Mouse (Mus musculus) left cerebral cortex, postnatal 10 days (tissue): Measurements from ENCODE around the gene Acy3. TPM values are rescaled to one million over a fixed set of nuclear protein-coding genes. Genes with fewer than 3 reads are reported as not detected.
"Not testable (repeated sequence)": the region's sequence is repeated elsewhere in the genome, so short reads cannot be mapped to it uniquely, and the experiment has no call there.

Experiments
- DNase-seq, 2 experiments: peaks; one replicate each; pipeline ENCODE4 v3.0.0; 2021 to 2022; ENCODE audit warnings: low spot score in 2 of 2, mixed read lengths in 1 of 2; ENCODE audit errors: extremely low spot score in 1 of 2
- intact Hi-C: fragments of 180-260 bp; cut with DNase I; formaldehyde crosslinking; loops from one replicate; pipeline ENCODE4 v1.15.1; 2025
- total RNA-seq, 2 experiments: library from RNA; stranded (reverse); gene quantifications; 2 replicates each; pipeline ENCODE4 v1.2.3; 2021

The Acy3 gene
- 1 to 10 TPM; 1.7 to 1.8 TPM for total RNA-seq

DNA sequence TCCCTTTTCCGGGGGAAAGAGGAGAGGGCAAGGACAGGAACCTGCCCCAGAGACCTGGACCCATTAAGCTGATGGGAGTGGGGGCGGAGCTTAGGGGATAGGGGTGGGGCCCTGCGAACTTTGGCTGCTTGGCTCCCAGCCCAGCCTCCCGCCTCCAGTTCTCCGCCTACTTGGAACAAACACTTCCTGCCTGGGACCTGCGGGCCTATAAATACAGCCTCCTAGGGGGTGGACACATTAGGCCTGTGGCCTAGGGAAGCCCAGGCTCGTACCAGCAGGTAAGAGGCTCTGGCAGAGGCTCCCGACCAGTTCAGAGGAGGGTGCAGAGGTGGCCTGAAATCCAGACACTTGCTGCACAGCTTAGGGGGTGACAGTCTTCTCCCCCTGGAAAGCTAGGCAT lies at the start of gene Acy3:
Gene Acy3, plus strand, starts transcription at position 237 of the 400 bp plus-strand sequence.
- DNase-seq: peak in 1 of 2 experiments; percentile 88
- intact Hi-C loops: no loop called here

DNA sequence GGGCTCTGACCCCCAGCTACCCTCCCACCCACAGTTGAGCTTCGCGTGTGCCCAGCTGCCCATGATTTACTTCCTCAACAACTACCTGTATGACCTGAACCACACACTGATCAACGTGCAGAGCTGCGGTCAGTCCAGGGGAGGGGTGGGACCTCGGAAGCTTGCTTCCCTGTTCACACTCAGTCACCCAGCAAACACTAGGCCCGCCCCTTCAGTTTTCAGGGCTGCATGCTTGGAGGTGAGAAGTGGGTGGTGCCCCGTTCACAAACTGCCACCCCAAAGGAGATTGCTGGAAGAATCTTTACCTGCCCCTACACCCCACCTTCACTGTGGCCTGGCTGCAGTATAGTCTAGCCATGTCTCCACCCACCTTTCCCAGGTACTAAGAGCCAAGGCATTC lies 44.1 kb upstream of the Acy3 start:
- intact Hi-C loops: loop anchor here (10.0 kb wide), 1 partner anchor 282 kb away; no protein-coding TSS in a partner anchor
- no peak for DNase-seq

- intact Hi-C loops: loop anchor here (10.0 kb wide), 1 partner anchor 282 kb away; no protein-coding TSS in a partner anchor
- no peak for DNase-seq
Measured at GRCm38 (mm10) chr19:3942986-3943735, 43.2 kb upstream of the Acy3 start.

GRCm38 (mm10) chr19:3945872-3946564 lies 40.4 kb upstream of the Acy3 start:
- intact Hi-C loops: loop anchor here (2.0 to 10.0 kb wide), 3 partner anchors 36 to 279 kb away; partner anchors contain the start of gene Ndufv1
- DNase-seq: no peak

DNA sequence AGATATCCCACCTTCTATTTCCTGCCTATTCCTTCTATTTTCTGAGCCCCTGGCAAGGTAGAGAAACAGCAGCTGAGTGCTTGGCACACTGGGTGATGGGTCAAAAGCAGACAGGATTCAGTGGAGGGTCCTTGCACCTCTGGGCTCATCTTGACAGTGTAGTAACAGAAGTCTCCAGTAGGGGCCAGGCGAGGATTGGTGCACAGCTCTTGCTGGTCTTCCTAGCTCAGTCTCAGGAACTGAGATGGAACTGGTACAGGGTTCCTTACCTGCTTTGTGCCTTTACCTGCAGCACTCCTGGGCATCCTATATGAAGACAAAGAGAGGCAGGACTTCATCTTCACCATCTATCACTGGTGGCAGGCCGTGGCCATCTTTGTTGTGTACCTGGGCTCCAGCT lies 39.7 kb upstream of the Acy3 start:
- intact Hi-C loops: loop anchor here (2.0 to 10.0 kb wide), 3 partner anchors 36 to 278 kb away; partner anchors contain the start of gene Ndufv1

DNA sequence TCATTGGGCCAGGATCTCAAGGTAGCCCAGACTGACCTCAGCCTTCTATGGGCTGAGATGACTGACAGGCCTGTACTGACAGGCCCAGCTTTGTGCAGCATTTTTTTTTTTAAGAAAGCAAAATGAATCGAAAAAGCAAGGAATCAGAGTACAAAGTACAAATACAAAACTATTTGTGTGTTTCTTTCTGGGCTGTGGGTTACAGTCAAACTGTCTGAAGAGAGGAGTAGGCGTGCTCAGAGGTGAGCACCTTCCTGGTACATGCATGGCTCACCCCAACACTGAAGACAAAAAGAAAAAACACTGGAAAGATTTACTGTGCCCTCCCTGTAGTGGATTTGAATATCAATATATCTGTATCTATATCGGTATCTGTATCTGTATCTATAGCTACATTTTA lies 38.6 kb upstream of the Acy3 start:
- DNase-seq: no peak

More for the DNA sequence above, 39.7 kb upstream of the Acy3 start:
- peak; percentile 56 to 67 for DNase-seq

DNA sequence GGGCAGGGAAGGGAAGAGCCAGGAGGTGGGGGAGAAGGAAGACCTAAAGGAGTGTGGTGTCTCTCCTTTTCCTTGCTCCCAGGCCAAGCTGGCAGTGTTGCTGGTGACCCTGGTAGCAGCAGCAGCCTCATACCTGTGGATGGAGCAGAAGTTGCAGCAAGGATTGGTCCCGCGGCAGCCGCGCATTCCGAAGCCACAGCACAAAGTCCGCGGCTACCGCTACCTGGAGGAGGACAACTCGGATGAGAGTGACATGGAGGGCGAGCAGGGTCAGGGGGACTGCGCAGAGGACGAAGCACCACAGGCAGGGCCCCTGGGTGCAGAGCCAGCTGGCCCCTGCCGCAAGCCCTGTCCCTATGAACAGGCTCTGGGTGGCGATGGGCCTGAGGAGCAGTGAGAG lies 37.8 kb upstream of the Acy3 start:
- DNase-seq: no peak
- intact Hi-C loops: loop anchor here (5.0 to 10.0 kb wide), 2 partner anchors 34 to 276 kb away; no protein-coding TSS in a partner anchor

More for the DNA sequence above, 38.6 kb upstream of the Acy3 start:
- intact Hi-C loops: loop anchor here (2.0 to 10.0 kb wide), 3 partner anchors 34 to 277 kb away; partner anchors contain the start of gene Ndufv1

DNA sequence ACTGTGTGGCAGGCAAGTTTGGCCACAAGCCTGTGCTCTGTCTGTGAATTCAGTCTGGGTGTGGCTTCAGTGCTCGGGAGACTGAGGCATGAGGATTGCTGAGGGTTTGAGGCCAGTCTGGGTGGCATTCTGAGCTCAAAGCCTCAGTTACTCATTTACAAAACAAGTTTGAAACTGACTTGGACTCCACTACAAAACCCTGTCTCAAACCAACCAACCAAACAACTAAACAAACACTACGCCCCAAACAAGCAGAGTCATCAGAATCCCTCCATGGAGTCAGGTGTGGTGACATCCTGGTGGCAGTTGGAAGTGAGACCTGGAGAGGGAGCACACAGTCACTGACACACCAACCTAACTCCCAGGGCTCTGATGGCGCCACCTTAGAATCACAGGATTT lies 36.0 kb upstream of the Acy3 start:
- intact Hi-C loops: no loop called here
- DNase-seq: no peak

DNA sequence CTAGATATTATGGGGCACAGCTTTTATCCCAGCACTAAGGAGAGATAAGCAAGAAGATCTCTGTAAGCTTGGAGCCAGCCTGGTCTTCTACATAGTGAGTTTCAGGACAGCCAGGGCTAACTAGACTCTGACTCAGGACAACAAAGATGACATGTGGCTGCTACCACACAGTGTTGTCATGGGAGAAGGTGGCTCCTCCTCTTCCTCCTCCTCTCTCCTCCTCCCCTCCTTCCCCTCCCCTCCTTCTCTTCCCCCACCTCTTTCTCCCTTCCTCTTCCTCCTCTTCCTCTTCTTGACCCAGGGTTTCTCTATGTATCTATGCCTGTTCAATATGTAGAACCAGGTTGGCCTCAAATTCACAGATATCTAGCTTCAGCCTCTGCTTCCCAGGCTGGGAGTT lies 34.9 kb upstream of the Acy3 start:
- DNase-seq: no peak
- intact Hi-C loops: no loop called here

DNA sequence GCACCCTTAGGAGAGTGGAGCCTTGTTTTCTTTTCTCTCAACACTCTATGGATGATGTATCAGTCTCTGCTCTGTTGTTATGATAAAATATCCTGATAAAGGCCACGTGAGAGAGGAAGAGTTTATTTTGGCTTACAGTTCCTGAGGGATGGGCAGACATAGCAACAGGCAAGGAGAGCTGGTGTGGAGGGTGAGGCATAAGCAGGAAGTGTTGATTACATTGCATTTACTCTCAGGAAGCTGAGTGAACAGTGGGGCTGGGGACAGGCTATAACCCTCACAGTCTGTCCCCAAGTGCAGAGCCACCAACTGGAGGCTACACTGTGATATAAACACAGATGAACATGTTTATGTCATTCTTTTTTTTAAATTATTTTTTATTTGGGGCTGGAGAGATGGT lies 34.3 kb upstream of the Acy3 start:
- intact Hi-C loops: no loop called here
- no peak for DNase-seq

DNA sequence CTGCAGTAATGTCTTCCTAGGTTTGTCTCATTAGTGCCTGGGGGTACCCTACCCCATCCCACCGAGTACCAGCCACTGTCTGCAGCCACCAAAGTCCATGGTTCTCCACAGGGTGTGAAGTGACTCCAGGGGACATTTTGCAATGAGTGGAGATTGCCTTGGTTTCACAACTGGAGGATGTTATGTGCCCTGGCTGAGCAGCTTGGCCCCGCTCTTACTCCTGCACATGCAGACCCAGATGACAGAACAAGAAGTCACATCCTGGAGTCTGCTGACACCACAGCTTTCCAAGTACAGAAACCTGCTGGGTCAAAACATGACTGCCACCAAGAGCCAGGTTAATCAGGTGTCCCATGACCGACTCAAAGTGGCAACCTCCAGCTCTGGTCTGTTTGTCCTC lies 31.3 kb upstream of the Acy3 start:
- no peak for DNase-seq
- intact Hi-C loops: no loop called here

- DNase-seq: no peak
- intact Hi-C loops: no loop called here
Measured at GRCm38 (mm10) chr19:3955804-3956203, 30.6 kb upstream of the Acy3 start.

DNA sequence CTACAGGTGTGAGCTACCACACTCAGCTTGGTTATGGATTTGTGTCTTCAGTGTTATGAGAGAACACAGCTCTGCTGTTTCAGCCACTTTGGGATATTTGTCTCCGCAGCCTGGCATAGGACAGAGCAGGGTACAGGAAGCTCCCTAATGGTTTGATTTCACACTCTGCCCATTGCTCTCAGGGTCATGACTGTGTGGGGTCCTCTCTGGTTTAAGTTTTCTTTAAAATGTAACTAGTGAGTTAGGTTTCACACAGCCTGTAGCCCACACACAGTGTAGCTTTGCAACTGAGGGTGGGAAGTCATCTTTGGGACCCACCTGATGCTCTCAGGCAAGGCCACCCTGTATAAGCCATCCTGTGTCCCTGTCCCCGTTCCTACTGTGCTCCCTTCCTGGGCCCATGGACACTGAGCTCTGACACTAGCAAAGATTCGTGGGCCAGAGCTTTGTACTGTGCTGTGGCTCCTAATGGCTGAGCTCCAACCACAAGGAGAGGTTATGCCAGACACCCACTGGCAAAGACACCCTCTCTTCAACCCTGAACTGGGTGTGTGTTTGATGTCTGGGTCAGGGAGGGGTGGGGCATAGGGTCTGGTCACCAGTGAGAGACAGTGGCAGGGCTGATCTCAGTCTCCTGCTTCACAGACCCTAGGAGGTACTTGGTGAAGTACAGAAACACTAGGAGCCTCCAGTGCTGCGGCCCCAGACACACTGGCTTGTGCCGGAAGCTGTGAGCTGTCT lies 28.9 kb upstream of the Acy3 start:
- intact Hi-C loops, DNase-seq: not testable (repeated sequence)

DNA sequence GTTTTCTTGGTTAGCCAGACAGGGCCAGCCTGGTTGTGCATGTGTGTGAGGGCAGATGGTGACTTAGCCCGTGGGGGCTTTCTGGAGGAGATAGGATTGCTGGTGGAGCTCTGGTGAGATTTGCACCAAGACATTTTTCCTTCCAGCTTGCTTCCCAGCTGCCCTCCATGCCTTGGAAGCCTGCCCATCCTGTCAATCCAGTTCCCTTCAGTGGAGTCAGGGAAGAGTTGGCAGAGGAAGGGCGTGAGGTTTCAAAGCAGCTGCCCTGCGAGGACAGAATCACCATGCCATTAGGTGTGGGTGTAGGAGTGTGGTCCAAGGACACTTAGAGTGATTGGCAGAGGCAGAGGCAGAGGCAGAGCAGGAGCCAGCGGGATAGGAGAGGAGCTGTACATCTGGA lies 27.9 kb upstream of the Acy3 start, which contains the start of gene Aldh3b3:
Gene Aldh3b3, plus strand, starts transcription at position 176 of the 400 bp plus-strand sequence.
- no peak for DNase-seq
- intact Hi-C loops: no loop called here

DNA sequence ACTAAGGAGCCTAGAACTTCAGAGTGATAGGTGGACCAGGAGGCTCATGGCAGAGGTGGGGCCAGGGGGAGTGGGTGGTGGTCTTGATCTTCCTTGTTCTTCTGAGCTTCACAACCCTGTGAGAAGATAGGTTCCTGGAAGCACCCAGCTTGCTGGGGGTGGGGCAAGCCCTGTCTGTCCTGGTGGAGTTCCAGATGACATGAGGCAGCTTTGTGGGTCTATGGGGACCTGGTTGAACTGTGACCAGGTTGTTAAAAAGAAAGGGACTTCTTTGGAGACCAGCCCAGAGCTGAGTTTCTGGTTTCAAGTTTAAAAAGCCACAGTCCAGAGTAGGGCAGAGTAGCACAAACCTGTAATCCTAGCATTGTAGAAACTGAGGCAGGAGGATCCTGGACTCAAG lies 27.3 kb upstream of the Acy3 start:
- intact Hi-C loops: no loop called here
- DNase-seq: no peak

- DNase-seq: no peak
- intact Hi-C loops: no loop called here
Measured at GRCm38 (mm10) chr19:3960211-3960610, 26.2 kb upstream of the Acy3 start.

DNA sequence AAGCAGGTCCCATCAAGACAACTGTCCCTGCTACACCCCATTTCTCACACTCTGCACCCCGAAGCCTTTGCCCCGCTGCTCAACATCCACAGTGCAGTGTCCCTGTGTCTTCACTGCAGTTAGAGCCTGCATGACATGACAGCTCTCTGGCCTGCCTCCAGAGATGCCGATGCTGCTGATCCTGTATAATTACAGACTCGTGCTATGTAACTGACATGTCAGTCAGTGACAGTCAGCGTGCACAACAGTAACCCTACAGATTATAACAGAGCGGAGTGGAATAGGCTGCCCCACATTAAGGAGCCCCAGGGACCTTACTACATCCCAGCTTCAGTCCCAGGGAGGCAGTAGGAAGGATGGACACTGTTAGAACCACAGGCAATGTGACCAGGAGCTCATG lies 24.6 kb upstream of the Acy3 start:
- intact Hi-C loops, DNase-seq: not testable (repeated sequence)

DNA sequence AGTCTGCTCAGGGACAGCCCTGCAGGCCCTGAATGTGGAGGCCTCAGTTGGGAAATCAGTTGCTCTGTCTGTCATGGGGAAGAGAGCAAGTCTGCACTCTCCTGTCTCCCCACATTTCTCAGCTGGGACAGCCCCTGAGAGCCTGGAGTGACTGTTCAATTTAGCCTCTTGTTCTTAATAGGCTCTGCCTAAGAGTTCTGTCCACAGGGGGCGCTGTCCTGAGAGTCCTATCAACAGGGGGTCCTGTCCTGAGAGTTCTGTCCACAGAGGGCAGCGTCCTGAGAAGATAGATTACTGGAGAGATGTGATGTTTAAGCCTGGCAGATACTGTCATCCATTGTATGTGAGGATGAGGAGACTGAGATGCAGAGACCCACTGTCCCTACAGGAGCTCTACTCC lies 23.9 kb upstream of the Acy3 start:
- DNase-seq: peak in 1 of 2 experiments; percentile 55
- intact Hi-C loops: no loop called here

DNA sequence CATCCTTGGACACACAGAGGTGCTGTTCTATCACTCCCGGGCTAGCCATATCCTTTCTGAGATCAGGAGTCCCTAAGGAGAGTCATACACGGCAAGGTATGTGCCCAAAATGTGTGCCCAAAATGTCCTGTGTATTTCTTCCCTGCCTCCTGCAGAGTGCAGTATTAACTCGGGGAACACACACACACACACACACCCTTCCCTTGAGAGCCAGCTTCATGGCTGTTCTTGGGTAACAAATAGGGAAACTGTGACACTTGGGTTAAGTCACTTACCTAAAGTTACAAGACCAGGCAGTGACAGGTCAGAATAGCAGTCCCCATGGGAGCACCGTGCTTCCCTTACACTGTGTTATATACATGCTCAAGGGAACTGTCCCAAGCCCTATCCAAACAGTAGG lies 22.3 kb upstream of the Acy3 start:
- no peak for DNase-seq
- intact Hi-C loops: no loop called here
